Mouse (Mus musculus) left cerebral cortex, adult 2 months (tissue): ENCODE measurements around the gene Ppp5c. TPM values are rescaled to one million over a fixed set of nuclear protein-coding genes. Genes with fewer than 3 reads are reported as not detected.

ENCODE experiments used
- DNase-seq, 2 experiments: peaks; one replicate each; pipeline ENCODE4 v3.0.0; 2021 to 2022; ENCODE audit warnings: low spot score in 2 of 2, mixed read lengths in 1 of 2; ENCODE audit errors: extremely low spot score in 1 of 2
- H3K27ac ChIP-seq: fragments of 200-600 bp; 2 replicates; pipeline ENCODE4 v1.8.1; 2022
- H3K4me3 ChIP-seq: fragments of 200-600 bp; 2 replicates; pipeline ENCODE4 v1.8.1; 2022
- CTCF ChIP-seq: fragments of 200-600 bp; IDR thresholded peaks from 2 replicates; pipeline ENCODE4 v1.8.1; 2022; ENCODE audit warnings: antibody characterized with exemption, mild to moderate bottlenecking, moderate library complexity
- intact Hi-C: fragments of 180-260 bp; cut with DNase I; formaldehyde crosslinking; loops from one replicate; pipeline ENCODE4 v1.15.1; 2025
- total RNA-seq, 2 experiments: library from RNA; stranded (reverse); gene quantifications; 2 replicates each; pipeline ENCODE4 v1.2.3; 2021

Gene Ppp5c
- total RNA-seq, 2 experiments from 2014 or later = 163 to 168 TPM

DNA sequence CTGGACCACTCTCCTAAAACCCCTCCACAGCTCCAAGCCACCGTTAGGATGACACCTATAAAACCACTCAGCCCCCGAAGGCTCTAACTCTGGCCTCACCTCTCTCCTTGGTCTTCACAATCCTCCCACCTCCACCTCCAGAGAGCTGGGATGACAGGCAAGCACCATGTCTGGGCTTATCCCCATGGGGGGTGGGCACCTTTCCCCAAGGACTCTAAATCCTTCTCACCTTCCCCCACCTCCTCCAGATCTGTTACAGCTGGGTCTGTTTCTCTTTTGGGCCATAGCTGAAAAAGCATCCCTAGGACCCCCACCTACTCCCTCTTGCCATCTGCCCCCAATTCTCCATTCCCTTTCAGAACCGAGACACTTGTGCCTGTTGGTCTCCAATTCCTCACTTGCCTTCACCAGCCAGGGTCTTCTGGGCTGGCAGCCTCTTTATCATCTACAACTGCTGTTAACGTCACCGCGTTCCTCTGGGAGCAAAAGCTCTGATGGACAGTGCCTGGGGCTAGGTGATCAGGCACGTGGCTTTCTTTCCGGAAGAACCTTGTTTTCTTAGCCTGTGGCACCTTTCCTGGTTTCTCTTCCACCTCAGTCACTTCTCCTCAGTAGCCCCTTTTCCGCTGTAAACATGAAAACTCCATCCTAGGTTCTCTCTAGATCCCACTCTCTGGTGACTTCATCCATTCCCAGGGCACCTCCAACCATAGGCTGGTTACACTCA is 1.7 kb downstream of the Ppp5c start:
- Histone ChIP-seq H3K4me3 (peak overlapping the region; percentile 85), H3K27ac (peak overlapping the region; percentile 98)
- intact Hi-C loops = loop anchor here (2.0 kb wide), 2 partner anchors 31 to 41 kb away; no protein-coding TSS in a partner anchor
- DNase-seq = no peak
- no peak for TF ChIP-seq CTCF

DNA sequence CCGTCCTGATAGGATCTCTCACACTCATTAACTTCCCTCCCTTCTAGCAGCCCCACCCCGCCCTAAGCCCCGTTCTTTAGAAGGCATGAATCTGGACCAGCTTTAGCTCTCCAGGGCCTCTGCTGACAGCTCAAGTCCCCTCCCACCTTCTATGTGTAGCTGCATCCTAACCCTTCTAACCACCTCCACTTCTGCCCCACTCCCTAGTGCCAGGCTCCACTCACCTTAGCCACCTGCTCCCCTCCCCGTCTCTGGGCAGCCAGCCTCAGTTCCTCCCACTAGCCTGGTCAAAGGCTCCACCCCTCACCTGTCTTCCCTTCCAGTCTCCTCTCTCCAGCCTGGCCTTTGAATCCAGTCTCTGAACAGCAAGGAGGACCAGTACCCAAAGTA is 2.2 kb downstream of the Ppp5c start:
- intact Hi-C loops = no loop called here
- DNase-seq = no peak
- H3K27ac ChIP-seq = peak overlapping the region; percentile 98
- no peak for TF ChIP-seq CTCF
- H3K4me3 ChIP-seq = peak overlapping the region; percentile 85

DNA sequence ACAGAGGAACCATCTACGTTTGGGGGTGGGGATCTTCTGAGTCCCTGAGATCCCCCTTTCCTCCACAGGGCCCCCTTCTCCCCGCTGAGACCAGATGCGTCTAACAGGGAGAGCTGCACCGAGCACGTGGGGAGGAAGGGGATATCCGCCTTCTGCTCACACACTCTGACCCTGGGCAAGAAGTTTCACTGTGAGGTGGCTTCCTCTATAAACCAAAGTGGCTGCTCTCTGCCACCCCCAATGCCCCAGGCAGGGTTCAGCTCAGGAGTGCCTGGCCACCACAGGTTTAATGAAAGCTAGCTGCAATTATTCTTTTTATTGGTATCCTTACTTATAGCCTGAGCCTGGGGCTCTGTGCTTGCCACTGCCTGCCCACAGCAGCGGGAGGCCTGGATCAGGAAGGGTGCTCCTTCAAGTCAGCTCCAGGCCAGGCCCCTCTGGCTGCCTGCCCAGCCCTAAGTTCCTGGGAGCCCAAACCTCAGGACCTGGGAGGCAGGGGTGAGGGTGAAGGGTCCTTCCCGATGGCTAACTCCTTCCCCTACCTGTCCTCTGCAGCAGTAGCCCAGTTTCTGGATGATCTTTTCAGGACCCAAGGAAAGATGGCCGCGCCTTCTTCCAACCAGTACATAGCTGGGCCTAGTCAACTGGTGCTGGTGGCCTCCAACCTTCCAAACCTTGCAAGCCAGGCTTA is 2.8 kb downstream of the Ppp5c start:
- H3K4me3 ChIP-seq = peak overlapping the region; percentile 85

DNA sequence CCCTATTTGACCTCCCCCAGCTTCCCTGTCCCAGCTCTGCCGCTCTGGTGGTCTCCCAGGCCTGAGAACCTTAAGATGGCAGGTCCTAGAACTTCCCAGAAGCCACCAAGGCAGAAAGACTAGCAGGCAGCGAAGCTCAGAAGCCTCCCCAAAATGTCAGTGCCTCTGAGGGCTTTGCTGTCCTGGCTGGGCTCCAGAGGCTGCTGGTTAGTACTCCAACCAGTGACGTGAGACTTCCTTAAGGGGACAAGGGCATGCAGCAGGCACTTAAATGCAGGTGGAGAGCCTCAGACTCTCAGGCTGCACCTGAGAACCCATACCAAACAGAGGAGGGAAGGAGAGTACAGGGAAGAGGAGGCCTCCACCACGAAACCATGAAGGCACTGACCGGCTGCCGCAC is 3.6 kb downstream of the Ppp5c start:
- Histone ChIP-seq H3K27ac (peak overlapping the region; percentile 63), H3K4me3 (no peak overlapping the region)
- no peak for DNase-seq
- intact Hi-C loops = no loop called here
- TF ChIP-seq CTCF = no peak

More for the DNA sequence above, 2.8 kb downstream of the Ppp5c start:
- no peak for TF ChIP-seq CTCF
- no peak for DNase-seq
- peak overlapping the region; percentile 63 for H3K27ac ChIP-seq
- intact Hi-C loops = no loop called here

DNA sequence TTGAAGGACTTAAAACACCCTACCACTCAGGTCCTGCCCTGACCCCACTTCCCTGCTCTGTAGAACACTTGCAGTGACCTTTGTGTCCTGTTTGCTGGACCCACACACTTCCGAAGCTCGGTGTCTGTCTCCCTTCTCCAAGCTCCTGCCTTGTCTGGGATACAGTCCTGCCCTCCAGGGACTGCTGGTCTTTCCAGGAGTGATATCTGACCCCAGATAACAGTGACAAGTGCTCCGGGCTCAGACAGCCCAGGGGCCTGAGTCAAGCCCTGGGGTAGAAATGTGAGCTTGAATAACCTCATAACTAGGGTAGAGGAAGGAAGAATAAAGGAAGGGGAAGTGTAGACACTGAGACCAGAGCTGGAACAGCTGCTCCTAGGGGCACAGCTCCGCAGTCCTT is 4.0 kb downstream of the Ppp5c start:
- TF ChIP-seq CTCF = no peak
- H3K27ac ChIP-seq = peak overlapping the region; percentile 63
- DNase-seq = no peak
- no peak overlapping the region for H3K4me3 ChIP-seq
- intact Hi-C loops = no loop called here

DNA sequence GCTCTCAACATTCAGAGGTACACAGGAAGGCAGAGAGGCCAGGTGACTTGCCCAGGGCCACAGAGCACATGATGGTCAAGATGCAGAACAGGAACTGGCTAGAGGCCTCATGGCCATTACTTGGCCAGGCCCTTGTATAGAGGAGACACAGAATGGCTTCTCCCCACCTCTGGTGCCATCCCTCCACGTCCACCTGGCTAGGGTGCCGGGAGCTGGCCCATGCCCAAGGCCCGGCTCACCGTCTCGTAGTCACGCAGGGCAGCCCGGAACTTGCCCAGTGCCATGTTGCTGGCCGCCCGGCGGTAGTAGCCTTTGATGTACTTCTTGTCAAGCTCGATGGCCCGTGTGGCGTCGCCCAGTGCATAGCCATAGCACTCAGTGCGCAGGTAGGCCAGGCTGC is 5.5 kb downstream of the Ppp5c start:
- no peak for TF ChIP-seq CTCF
- intact Hi-C loops = no loop called here
- Histone ChIP-seq H3K27ac (no peak overlapping the region), H3K4me3 (no peak overlapping the region)
- DNase-seq = no peak

DNA sequence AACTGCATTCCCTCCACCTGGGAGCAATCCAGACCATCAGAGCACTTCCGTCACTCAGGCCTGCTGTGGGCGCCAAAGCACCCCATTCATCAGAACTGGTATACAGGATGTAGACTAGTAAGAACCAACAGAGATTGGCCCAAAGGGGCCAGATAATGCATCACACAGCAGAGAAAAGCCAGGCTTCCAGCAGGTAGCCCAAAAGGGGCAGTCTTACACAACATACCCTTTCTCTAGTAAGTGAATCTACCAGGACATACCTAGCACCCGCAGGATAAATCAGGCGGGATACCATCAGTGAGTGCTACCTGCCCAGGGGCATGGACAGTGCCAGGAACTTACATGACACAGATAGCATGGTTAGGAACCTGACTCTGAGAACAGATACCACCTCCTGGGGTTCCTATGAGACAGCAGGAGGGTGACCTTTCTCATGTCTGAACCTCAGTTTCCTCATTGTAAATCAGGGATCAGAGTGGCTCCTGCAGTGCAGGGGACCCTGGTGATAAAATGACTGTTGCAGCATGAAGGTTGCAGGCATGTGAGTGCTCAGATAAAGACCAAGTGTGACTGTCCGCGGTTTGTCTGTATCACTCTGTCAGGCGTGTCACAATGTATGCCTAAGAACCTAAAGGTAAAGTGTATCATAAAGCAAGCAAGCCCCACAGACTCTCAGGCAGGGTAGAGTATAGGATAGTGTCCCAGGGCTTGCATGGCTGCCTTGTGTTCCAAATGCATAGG is 8.1 kb downstream of the Ppp5c start:
- intact Hi-C loops = loop anchor here (5.0 to 10.0 kb wide), 2 partner anchors 43 to 975 kb away; partner anchors contain the start of genes Bicra and Hif3a
- TF ChIP-seq CTCF = no peak
- peak overlapping the region; percentile 19 for H3K27ac ChIP-seq
- DNase-seq = no peak
- H3K4me3 ChIP-seq = no peak overlapping the region

DNA sequence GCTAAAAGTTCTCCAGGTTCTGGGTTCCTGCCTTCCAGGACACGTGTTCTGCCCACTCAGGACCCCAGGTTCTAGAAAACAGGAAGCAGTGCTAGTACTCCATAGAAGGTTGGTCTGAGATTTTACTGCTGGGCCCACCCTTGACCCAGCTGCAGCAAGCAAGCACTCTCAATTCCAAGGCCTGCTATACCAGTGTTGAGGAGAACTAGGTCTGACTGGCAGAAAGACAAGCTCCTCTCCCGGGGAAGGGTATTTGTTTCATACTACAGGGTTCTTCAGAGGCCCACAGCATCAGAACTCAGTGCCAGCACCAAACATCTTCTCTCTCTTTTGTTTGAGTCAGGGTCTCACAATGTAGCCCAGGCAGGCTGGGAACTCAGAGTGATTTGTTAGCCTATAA is 9.8 kb downstream of the Ppp5c start:
- intact Hi-C loops = loop anchor here (5.0 to 10.0 kb wide), 2 partner anchors 44 to 973 kb away; partner anchors contain the start of genes Bicra and Hif3a

DNA sequence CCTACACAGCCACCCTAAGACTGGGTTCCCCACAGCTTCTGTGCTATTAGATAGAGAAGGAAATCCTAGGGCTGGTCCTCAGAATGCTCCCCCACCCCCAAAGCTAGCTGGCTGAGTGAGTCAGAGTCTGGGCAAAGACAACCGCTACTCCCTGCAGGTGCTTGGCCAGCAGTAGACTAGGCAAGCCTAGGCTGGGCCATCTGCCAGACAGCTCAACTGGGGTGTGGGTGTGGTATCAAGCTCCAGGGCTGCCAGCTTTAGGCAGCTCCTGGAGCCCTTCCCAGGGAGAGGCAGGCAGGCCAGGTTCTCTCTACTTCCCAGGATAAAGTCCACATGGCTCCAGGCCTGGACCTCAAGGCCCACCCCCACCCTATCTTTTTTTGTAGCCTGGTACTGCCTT is 10.7 kb downstream of the Ppp5c start:
- Histone ChIP-seq H3K27ac (peak overlapping the region; percentile 81), H3K4me3 (no peak overlapping the region)
- no peak for TF ChIP-seq CTCF
- intact Hi-C loops = loop anchor here (5.0 to 10.0 kb wide), 2 partner anchors 45 to 972 kb away; partner anchors contain the start of genes Bicra and Hif3a
- DNase-seq = peak; percentile 90 to 94

More for the DNA sequence above, 9.8 kb downstream of the Ppp5c start:
- DNase-seq = no peak
- no peak for TF ChIP-seq CTCF
- peak overlapping the region; percentile 81 for H3K27ac ChIP-seq
- H3K4me3 ChIP-seq = no peak overlapping the region

DNA sequence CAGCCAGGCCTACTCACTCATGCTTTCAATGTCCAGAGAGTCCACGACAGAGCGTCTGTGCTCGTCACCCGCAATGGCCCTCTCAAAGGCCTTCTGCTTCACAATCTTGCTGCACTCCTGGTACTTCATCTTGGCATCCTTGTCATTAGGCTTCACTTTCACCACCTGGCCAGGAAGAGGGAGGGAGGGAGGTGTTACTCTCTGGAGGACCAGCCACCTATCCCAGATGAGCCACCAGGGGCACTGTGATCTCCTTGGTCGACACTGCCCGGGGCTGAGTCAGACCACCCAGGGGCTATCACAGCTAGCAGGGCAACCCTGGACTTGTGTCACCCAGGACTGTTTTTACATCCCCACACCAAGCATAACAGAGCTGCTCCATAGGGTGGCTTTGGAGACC is 12.3 kb downstream of the Ppp5c start:
- no peak for DNase-seq
- H3K4me3 ChIP-seq = no peak overlapping the region
- intact Hi-C loops = loop anchor here (5.0 to 10.0 kb wide), 2 partner anchors 47 to 971 kb away; partner anchors contain the start of genes Bicra and Hif3a
- TF ChIP-seq CTCF = peak; percentile 32
- peak overlapping the region; percentile 66; the same call in 1 of the 2 replicates for H3K27ac ChIP-seq

DNA sequence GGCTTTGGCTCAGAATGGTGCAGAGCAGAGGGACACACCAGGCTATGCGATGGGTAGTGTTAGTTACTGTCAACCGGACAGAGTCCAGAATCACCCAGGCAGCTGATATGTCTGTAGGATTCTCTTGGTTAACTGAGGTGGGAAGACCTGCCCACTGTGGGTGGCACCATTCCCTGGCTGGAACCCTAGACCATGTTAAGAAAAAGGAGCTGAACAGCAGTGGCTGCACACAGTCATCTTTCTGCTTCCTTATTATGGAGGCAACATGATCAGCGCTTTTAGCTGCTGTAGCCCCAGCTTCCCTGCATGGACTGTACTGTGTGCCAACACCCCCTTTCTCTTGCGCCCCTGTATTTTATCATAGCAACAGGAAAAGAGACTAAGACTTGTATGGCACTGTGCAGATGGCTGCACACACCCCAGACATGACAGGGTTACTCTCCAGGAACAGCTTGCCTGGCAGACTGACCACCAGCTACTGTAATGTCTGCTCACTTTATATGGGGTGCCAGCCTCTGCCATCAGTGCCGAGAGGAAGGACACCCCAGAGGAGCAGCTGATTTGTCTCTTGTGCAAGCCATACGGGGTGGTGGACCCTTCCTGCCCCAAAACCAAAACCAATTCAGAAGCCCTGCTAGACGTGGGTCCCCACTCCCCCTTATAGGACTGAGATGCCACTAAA is 15.7 kb downstream of the Ppp5c start:
- H3K4me3 ChIP-seq = no peak overlapping the region
- no peak for TF ChIP-seq CTCF
- intact Hi-C loops = loop anchor here (10.0 kb wide), 1 partner anchor 967 kb away; the partner anchor contains the start of gene Bicra
- H3K27ac ChIP-seq = no peak overlapping the region
- DNase-seq = no peak
